Mouse (Mus musculus) thymus, adult 2 months (tissue): ENCODE data around the gene Hoxc8. TPM values are rescaled to one million over a fixed set of nuclear protein-coding genes. Genes with fewer than 3 reads are reported as not detected.

Experiments used
- DNase-seq: peaks from one replicate; pipeline ENCODE4 v3.0.0; 2021
- H3K27ac ChIP-seq: fragments of 200-500 bp; 2 replicates; pipeline ENCODE4 v1.5.1; 2012; ENCODE audit warnings: low read length, control low read depth; ENCODE audit not compliant: control insufficient read depth, insufficient read depth
- H3K27me3 ChIP-seq: fragments of 200-500 bp; 2 replicates; pipeline ENCODE4 v1.6.1; 2012; ENCODE audit warnings: mild to moderate bottlenecking, low read length, moderate library complexity, mixed read lengths; ENCODE audit not compliant: control insufficient read depth, insufficient read depth
- H3K36me3 ChIP-seq: fragments of 200-500 bp; 2 replicates; pipeline ENCODE4 v1.6.1; 2012; ENCODE audit warnings: mild to moderate bottlenecking, low read length, moderate library complexity; ENCODE audit not compliant: control insufficient read depth, insufficient read depth
- H3K4me1 ChIP-seq: fragments of 200-500 bp; replicated peaks from 2 replicates; pipeline ENCODE4 v1.6.1; 2012; ENCODE audit warnings: low read length; ENCODE audit not compliant: control insufficient read depth, insufficient read depth
- H3K4me3 ChIP-seq: fragments of 200-500 bp; 2 replicates; pipeline ENCODE4 v1.5.1; 2012; ENCODE audit warnings: mild to moderate bottlenecking, low read length, control low read depth, moderate library complexity; ENCODE audit not compliant: control insufficient read depth, insufficient read depth
- CTCF ChIP-seq: fragments of 200-500 bp; IDR thresholded peaks from 2 replicates; pipeline ENCODE4 v1.5.1; 2012; ENCODE audit warnings: mild to moderate bottlenecking, control low read depth, low read length, moderate library complexity, borderline replicate concordance; ENCODE audit not compliant: control insufficient read depth, poor library complexity, insufficient read depth; ENCODE audit errors: extremely low read depth
- POLR2A ChIP-seq: fragments of 200-500 bp; IDR thresholded peaks from 2 replicates; pipeline ENCODE4 v1.6.1; 2012; ENCODE audit warnings: mild to moderate bottlenecking, low read length, control low read depth, moderate library complexity; ENCODE audit not compliant: control insufficient read depth, poor library complexity, insufficient read depth; ENCODE audit errors: extremely low read depth
- WGBS: fragments of 180-500 bp; shearing (Covaris S2); methylation state at CpG from one replicate; pipeline ENCODE4 v1.1.7; 2018; 5-methylcytosine and 5-hydroxymethylcytosine counted together
- polyA plus RNA-seq: library from polyadenylated mRNA; depleted of rRNA; stranded (reverse); fragments of >200 nt; gene quantifications from 2 replicates; pipeline ENCODE4 v1.2.3, GENCODE M21; 2012

The Hoxc8 gene
- polyA plus RNA-seq, 1 experiment: 0.07 TPM

- H3K27ac ChIP-seq: no peak overlapping the region
- TF ChIP-seq CTCF: no peak
- TF ChIP-seq POLR2A: no peak
- DNase-seq: no peak
- peak overlapping the region; percentile 15; the same call in 1 of the 2 replicates for H3K4me3 ChIP-seq
- 16% methylated on average over 16 of the region's 16 CpGs for WGBS
- H3K36me3 ChIP-seq: no peaks in the 10 kb centered on the region
- H3K27me3 ChIP-seq: peaks cover 37% of the 10 kb centered on the region
- no peaks in the 10 kb centered on the region for H3K4me1 ChIP-seq
These were observed 12.9 kb upstream of the Hoxc8 start for GRCm38 (mm10) chr15:102977423-102977974.

GRCm38 (mm10) chr15:102978615-102979515, 11.5 kb upstream of the Hoxc8 start:
- H3K36me3 ChIP-seq: no peaks in the 10 kb centered on the region
- TF ChIP-seq POLR2A (no peak), CTCF (no peak)
- DNase-seq: no peak
- no peaks in the 10 kb centered on the region for H3K4me1 ChIP-seq
- H3K4me3 ChIP-seq: no peak overlapping the region
- no peak overlapping the region for H3K27ac ChIP-seq
- peaks cover 38% of the 10 kb centered on the region for H3K27me3 ChIP-seq
- WGBS: 11% methylated on average over 13 of the region's 13 CpGs

GRCm38 (mm10) chr15:102979936-102980335, 10.5 kb upstream of the Hoxc8 start:
- Histone ChIP-seq H3K27ac (no peak overlapping the region), H3K4me1 (no peaks in the 10 kb centered on the region), H3K4me3 (no peak overlapping the region), H3K36me3 (no peaks in the 10 kb centered on the region), H3K27me3 (peaks cover 37% of the 10 kb centered on the region)
- 25% methylated on average over 1 of the region's 1 CpGs for WGBS
- DNase-seq: no peak
- TF ChIP-seq CTCF: no peak

GRCm38 (mm10) chr15:102980352-102980751, 10.1 kb upstream of the Hoxc8 start:
- Histone ChIP-seq H3K4me3 (no peak overlapping the region), H3K27ac (no peak overlapping the region), H3K27me3 (peaks cover 36% of the 10 kb centered on the region), H3K36me3 (no peaks in the 10 kb centered on the region), H3K4me1 (no peaks in the 10 kb centered on the region)
- no peak for TF ChIP-seq POLR2A
- TF ChIP-seq CTCF: no peak
- DNase-seq: no peak
- WGBS: 23% methylated on average over 11 of the region's 11 CpGs

- H3K27ac ChIP-seq: no peak overlapping the region
- TF ChIP-seq CTCF (no peak), POLR2A (no peak)
- H3K4me3 ChIP-seq: no peak overlapping the region
- peaks cover 37% of the 10 kb centered on the region for H3K27me3 ChIP-seq
- WGBS: 8% methylated on average over 14 of the region's 14 CpGs
- no peak for DNase-seq
- no peaks in the 10 kb centered on the region for H3K4me1 ChIP-seq
- no peaks in the 10 kb centered on the region for H3K36me3 ChIP-seq
These were observed 9.5 kb upstream of the Hoxc8 start for GRCm38 (mm10) chr15:102980912-102981311.

GRCm38 (mm10) chr15:102981379-102982288, 8.8 kb upstream of the Hoxc8 start:
- H3K27me3 ChIP-seq: peaks cover 34% of the 10 kb centered on the region
- H3K27ac ChIP-seq: no peak overlapping the region

More at GRCm38 (mm10) chr15:102981379-102982288, 8.8 kb upstream of the Hoxc8 start:
- H3K4me1 ChIP-seq: no peaks in the 10 kb centered on the region
- H3K36me3 ChIP-seq: no peaks in the 10 kb centered on the region
- no peak overlapping the region for H3K4me3 ChIP-seq
- 5% methylated on average over 88 of the region's 88 CpGs for WGBS
- no peak for DNase-seq
- TF ChIP-seq POLR2A (no peak), CTCF (no peak)
